Mouse (Mus musculus) forebrain, embryonic 13.5 days (tissue): ENCODE measurements at regions not wholly inside any gene's neighbourhood (a gene's known extent, or its start where the extent isn't known, plus 50 kb on each side); places are given as distances from the start of the nearest gene placed in this dataset.

Experiments used
- ATAC-seq: fragments of 200-750 bp; cut with Nextera tagmentation; 2 replicates; pipeline ENCODE4 v1.8.0; 2017
- H3K27ac ChIP-seq: fragments of 300-500 bp; sonication (generic); 2 replicates; pipeline ENCODE4 v1.5.1; 2015; ENCODE audit warnings: inconsistent platforms, mild to moderate bottlenecking, moderate library complexity
- H3K27me3 ChIP-seq: fragments of 300-500 bp; sonication (generic); 2 replicates; pipeline ENCODE4 v1.6.1; 2015; ENCODE audit warnings: mild to moderate bottlenecking, inconsistent platforms
- H3K36me3 ChIP-seq: fragments of 300-500 bp; sonication (generic); 2 replicates; pipeline ENCODE4 v1.6.1; 2015; ENCODE audit warnings: mild to moderate bottlenecking, inconsistent platforms; ENCODE audit not compliant: poor library complexity, severe bottlenecking
- H3K4me1 ChIP-seq: fragments of 300-500 bp; sonication (generic); 2 replicates; pipeline ENCODE4 v1.6.1; 2015; ENCODE audit warnings: inconsistent platforms
- H3K4me2 ChIP-seq: fragments of 300-500 bp; sonication (generic); 2 replicates; pipeline ENCODE4 v1.6.1; 2015; ENCODE audit warnings: inconsistent platforms, mild to moderate bottlenecking, moderate library complexity
- H3K4me3 ChIP-seq: fragments of 300-500 bp; sonication (generic); 2 replicates; pipeline ENCODE4 v1.5.1; 2015; ENCODE audit warnings: mild to moderate bottlenecking, inconsistent platforms
- H3K9ac ChIP-seq: fragments of 300-500 bp; sonication (generic); 2 replicates; pipeline ENCODE4 v1.6.1; 2015; ENCODE audit warnings: mild to moderate bottlenecking, inconsistent platforms
- H3K9me3 ChIP-seq: fragments of 300-500 bp; sonication (generic); replicated peaks from 2 replicates; pipeline ENCODE4 v1.6.1; 2016; ENCODE audit warnings: inconsistent platforms
- WGBS: fragments of 180-500 bp; shearing (Covaris S2); methylation state at CpG from one replicate; pipeline ENCODE4 v1.1.7; 2015; 5-methylcytosine and 5-hydroxymethylcytosine counted together

DNA sequence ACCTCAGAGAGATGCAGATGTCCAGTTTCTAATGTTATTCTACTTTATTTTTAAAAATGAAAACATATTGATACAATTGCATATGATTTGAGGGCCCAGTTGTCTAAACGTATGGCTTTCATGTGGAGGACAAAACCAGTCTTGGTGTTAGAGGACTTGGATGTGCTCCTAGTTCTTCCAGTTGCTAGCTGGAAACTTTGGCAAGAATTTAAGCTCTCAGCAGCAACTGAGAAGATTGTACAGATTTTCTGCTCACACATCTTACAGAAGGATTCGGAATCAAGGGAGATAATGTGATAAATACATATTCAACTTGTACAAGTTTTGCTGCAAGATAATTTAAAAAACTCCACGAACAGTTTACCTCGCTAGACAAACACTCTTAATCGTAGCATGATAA, 105.6 kb upstream of the Myocd start:
- no peak overlapping the region for H3K4me3 ChIP-seq
- H3K27me3 ChIP-seq: no peaks in the 10 kb centered on the region
- no peaks in the 10 kb centered on the region for H3K4me1 ChIP-seq
- no peak overlapping the region for H3K4me2 ChIP-seq
- 90% methylated on average over 5 of the region's 5 CpGs for WGBS
- H3K9me3 ChIP-seq: no peaks in the 10 kb centered on the region
- H3K36me3 ChIP-seq: no peaks in the 10 kb centered on the region
- no peak overlapping the region for H3K27ac ChIP-seq
- H3K9ac ChIP-seq: no peak overlapping the region
- ATAC-seq: no peak

DNA sequence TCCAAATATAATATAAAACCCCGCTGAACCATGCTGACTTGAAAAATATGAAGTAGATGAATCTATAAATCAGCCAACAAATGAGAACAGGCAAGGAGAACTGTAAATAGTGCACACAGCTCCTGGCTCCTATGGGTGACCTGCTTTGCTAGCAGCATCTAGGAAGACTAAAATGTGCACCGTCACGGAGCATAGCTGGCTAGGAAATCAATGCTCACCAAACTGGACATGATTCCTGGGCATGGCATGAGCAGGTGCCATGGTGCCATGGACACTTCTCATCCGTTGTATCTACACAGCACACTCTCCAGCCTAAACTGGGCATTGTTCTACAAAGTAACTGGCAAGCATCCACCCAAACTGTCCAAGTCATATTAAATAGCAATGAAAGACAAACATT, 103.3 kb upstream of the Myocd start:
- no peaks in the 10 kb centered on the region for H3K9me3 ChIP-seq
- no peaks in the 10 kb centered on the region for H3K27me3 ChIP-seq
- no peak overlapping the region for H3K27ac ChIP-seq
- ATAC-seq: no peak
- H3K4me1 ChIP-seq: no peaks in the 10 kb centered on the region
- 92% methylated on average over 4 of the region's 4 CpGs for WGBS
- H3K4me3 ChIP-seq: no peak overlapping the region
- no peak overlapping the region for H3K4me2 ChIP-seq
- H3K36me3 ChIP-seq: no peaks in the 10 kb centered on the region
- no peak overlapping the region for H3K9ac ChIP-seq

DNA sequence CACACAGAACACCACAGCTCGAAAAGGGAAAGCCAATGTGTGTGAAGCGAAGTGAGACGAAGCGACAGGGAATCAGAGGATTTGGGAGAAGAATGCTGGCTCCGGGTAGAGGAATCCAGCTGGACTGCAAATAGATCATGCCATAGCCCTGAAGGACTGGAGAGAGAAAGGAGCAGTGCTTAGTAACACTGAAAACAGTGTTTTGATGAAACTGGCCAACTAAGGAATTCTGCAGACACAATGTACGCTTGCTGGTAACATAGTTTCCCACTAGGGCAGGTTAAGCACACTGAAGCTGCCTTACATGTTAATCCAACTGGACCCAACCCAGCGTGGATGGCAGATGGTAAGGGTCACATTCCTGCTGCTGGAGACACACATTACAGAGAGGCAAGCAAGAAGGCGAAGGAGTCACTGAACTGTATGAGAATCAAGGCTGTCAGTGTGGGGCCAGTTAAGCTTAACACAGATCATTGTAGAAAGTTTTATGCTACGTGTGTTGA, 102.6 kb upstream of the Myocd start:
- Histone ChIP-seq H3K4me2 (no peak overlapping the region), H3K27ac (no peak overlapping the region), H3K9ac (no peak overlapping the region), H3K27me3 (no peaks in the 10 kb centered on the region), H3K36me3 (no peaks in the 10 kb centered on the region), H3K9me3 (no peaks in the 10 kb centered on the region), H3K4me3 (no peak overlapping the region), H3K4me1 (no peaks in the 10 kb centered on the region)
- 71% methylated on average over 9 of the region's 9 CpGs for WGBS
- no peak for ATAC-seq

DNA sequence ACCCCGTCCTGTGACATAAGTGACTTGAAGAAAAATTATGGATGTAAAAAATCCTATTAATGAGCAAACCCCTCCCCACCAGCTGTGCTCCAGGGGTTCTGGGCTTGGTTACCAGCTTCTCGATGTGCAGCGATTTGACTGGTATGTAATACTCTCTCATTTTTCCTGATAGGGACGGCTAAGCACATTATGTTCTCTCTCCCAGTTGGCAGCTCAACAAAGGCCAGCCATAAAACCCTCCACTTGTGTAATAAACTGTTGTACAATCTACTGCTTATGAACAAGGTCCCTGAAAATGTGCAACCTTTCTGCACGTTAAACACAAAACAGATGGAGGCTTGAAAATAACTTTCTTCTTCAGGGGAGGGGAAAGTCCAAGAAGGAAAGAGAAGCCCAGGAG, 98.0 kb upstream of the Myocd start:
- Histone ChIP-seq H3K36me3 (no peaks in the 10 kb centered on the region), H3K4me2 (no peak overlapping the region), H3K4me3 (no peak overlapping the region), H3K4me1 (no peaks in the 10 kb centered on the region), H3K9ac (no peak overlapping the region), H3K27ac (no peak overlapping the region), H3K27me3 (no peaks in the 10 kb centered on the region), H3K9me3 (no peaks in the 10 kb centered on the region)
- ATAC-seq: no peak
- 73% methylated on average over 5 of the region's 5 CpGs for WGBS

DNA sequence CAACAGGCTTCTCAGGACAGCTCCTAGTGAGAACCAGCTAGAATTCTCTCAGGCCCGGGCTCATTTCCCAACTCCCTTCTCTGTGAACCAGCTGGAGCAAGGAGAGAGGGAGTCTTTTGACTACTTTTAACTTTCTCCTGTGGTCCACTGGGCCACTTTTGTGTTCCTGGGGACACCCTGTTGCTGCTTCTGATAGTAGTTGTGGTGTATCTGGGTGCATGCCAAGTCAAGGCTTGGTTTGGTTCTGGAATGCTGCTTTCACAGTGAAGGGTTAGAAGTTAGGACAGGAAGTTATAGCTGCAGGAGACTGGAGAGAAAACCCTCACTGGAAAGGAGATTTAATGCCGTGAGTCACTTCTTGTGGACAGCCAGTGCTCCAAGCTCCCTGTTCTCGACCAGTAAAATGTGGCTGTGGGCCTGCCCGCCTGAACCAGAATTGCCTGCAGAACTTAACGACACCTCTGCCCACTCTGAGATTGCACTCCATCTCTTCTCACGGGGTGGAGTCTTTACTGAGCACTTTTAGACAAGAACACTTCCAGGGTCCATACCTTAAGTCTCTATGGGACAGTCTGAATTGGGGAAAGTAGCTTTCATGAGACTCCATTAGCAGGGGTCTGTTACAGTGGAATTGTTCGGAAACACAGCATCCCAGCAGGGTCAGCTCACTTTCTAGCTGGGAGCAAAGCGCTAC, 97.0 kb upstream of the Myocd start:
- H3K27me3 ChIP-seq: no peaks in the 10 kb centered on the region
- ATAC-seq: no peak
- no peak overlapping the region for H3K9ac ChIP-seq
- H3K4me3 ChIP-seq: no peak overlapping the region
- 81% methylated on average over 8 of the region's 8 CpGs for WGBS
- H3K4me2 ChIP-seq: no peak overlapping the region
- no peaks in the 10 kb centered on the region for H3K4me1 ChIP-seq
- H3K27ac ChIP-seq: no peak overlapping the region
- H3K36me3 ChIP-seq: no peaks in the 10 kb centered on the region
- H3K9me3 ChIP-seq: no peaks in the 10 kb centered on the region

DNA sequence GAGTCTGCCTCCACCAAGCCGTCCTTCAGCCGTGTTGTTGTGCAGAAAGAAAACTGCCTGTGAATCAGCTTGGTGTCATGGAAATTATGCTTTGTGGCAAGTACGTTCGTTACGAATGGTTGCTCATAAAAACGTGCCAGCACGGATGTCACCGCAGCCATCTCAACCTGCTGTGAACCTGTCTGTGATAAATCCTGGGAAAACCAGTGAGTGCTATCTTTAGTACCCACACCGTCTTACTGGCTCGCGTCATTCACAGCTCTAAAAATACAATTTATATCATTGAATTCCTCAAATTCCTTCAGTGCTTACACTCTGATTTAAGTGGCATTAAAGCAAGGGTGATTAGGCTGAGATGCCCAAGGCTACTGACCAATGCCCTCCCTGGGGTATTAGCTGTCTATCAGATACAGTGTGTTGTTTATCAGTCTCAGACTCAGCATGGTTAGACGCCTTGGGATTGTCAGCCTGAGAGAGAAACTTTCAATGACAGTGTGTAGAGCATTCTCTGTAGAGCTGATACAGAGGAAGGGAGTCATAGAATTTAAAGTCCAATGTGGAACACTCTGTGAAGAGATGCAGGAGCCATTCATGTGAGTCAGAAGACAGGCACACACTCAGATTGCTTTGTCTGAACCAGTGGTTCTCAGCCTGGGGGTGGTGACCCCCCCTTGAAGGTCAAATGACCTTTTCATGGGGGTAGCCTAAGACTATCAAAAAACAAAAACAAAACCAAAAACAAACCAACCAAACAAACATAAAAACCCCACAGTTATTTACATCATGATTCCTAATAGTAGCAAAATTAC, 96.2 kb upstream of the Myocd start:
- Histone ChIP-seq H3K27ac (no peak overlapping the region), H3K9me3 (no peaks in the 10 kb centered on the region), H3K9ac (no peak overlapping the region), H3K4me3 (no peak overlapping the region), H3K4me1 (no peaks in the 10 kb centered on the region), H3K36me3 (no peaks in the 10 kb centered on the region), H3K4me2 (no peak overlapping the region), H3K27me3 (no peaks in the 10 kb centered on the region)
- WGBS: 65% methylated on average over 12 of the region's 12 CpGs
- ATAC-seq: no peak

DNA sequence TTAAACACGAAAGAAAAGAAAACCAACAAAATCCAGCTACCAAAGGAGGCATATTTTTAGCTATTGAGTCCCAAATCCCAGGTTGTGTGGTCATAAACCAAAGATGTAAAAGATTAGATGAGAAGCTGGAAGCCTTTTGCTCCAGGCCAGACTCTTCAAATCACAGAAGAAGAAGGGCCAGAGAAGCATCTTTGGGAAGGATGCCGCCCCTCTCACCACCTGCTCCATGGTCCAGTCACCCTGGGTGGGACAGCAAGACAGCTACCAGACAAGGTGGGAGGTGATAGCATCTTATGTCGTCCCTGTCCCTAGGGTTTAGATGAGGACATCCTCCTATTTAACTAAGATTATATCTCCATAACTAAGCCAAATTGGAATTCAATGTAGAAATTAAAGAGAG, 95.1 kb upstream of the Myocd start:
- no peaks in the 10 kb centered on the region for H3K27me3 ChIP-seq
- no peak overlapping the region for H3K9ac ChIP-seq
- H3K4me1 ChIP-seq: no peaks in the 10 kb centered on the region
- no peak overlapping the region for H3K4me2 ChIP-seq
- no peaks in the 10 kb centered on the region for H3K9me3 ChIP-seq
- 84% methylated on average over 3 of the region's 3 CpGs for WGBS
- H3K4me3 ChIP-seq: no peak overlapping the region
- no peak for ATAC-seq
- H3K27ac ChIP-seq: no peak overlapping the region
- no peaks in the 10 kb centered on the region for H3K36me3 ChIP-seq

DNA sequence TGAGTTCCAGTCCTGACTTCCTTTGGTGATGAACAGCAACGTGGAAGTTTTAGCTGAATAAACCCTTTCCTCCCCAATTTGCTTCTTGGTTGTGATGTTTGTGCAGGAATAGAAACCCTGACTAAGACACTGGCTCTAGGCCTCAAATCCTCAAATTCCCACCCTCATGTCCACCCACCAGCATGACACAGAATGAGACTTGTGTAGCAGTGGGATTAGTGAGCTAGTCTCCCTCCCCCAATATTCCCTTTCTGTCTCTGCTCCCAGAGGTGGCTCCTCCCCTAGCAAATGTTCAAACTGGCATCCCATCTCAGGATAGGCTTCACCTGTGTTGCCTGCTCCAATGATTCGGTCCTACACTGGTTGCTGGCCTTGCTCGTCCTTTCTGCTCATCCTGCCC, 94.1 kb upstream of the Myocd start:
- WGBS: 86% methylated on average over 3 of the region's 3 CpGs
- H3K27me3 ChIP-seq: no peaks in the 10 kb centered on the region
- H3K27ac ChIP-seq: no peak overlapping the region
- H3K4me2 ChIP-seq: no peak overlapping the region
- H3K9ac ChIP-seq: no peak overlapping the region
- H3K36me3 ChIP-seq: no peaks in the 10 kb centered on the region
- ATAC-seq: no peak
- no peak overlapping the region for H3K4me3 ChIP-seq
- no peaks in the 10 kb centered on the region for H3K4me1 ChIP-seq
- no peaks in the 10 kb centered on the region for H3K9me3 ChIP-seq

DNA sequence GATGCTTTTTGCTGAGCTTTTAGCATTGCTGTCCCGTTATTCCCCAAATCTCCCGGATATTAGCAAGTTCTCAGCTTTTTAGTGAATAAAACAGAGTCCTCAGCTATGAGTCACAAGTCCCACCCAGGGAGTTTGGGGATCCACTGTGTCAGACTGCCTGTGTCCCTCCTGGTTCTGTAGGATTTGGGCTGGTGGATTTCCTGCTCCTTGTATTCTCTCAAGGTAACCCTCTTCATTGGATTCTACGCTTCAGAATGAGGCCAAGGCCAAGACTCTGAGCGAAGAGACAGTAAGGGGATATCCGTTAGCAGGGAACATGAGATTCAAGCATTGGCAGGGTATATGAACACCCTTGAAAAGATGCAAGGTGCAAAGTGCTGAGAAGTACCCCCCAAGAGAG, 90.9 kb upstream of the Myocd start:
- WGBS: 93% methylated on average over 5 of the region's 5 CpGs

DNA sequence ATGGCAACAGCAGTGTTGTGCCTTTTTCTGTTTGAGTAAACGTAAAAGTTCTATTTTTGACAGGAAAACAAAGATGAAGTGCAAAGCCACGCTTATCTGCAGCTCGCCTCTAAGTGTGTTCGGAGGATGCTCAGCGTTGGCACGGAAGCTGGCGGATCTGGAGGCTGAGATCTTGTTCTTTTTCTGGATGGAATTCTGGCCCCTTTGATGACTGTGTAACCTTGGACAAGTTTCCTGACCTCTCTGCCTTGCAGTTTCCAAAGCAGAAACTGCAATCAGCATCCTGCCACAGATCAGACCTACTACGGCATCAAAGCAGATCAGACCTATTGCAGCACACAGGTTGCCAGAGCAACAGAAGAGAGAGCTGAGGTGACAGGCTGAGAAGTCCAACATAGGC, 89.1 kb upstream of the Myocd start:
- no peak overlapping the region for H3K9ac ChIP-seq
- H3K4me1 ChIP-seq: peaks cover 4% of the 10 kb centered on the region; the same call in 1 of the 2 replicates
- H3K27me3 ChIP-seq: no peaks in the 10 kb centered on the region
- no peak overlapping the region for H3K27ac ChIP-seq
- ATAC-seq: no peak
- no peak overlapping the region for H3K4me3 ChIP-seq
- no peak overlapping the region for H3K4me2 ChIP-seq
- H3K9me3 ChIP-seq: no peaks in the 10 kb centered on the region
- H3K36me3 ChIP-seq: no peaks in the 10 kb centered on the region
- 80% methylated on average over 8 of the region's 8 CpGs for WGBS

More for the DNA sequence above, 90.9 kb upstream of the Myocd start:
- no peaks in the 10 kb centered on the region for H3K9me3 ChIP-seq
- H3K9ac ChIP-seq: no peak overlapping the region
- no peaks in the 10 kb centered on the region for H3K36me3 ChIP-seq
- H3K4me1 ChIP-seq: no peaks in the 10 kb centered on the region
- no peak overlapping the region for H3K4me3 ChIP-seq
- H3K27ac ChIP-seq: no peak overlapping the region
- no peak overlapping the region for H3K4me2 ChIP-seq
- H3K27me3 ChIP-seq: no peaks in the 10 kb centered on the region
- no peak for ATAC-seq

DNA sequence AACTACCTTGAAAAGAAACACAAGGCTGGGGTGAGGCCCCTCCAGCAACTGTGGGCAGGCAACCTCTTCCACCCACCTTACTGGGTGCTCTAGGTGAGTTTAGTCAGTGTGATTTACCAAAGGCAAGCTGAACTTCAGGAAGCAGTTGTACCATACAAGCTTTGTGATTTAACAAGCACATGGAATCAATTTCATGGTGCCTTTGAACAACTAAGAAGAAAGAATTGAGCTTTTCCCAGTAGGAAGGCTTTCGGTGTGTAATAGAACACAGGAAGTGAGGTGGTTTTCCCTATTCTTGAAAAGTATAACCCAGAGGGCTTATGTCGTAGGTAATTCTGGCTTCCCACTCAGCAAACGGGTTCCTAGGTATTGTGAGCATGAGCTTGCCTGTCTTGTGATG, 82.7 kb upstream of the Myocd start:
- Histone ChIP-seq H3K4me3 (no peak overlapping the region), H3K9ac (no peak overlapping the region), H3K27ac (no peak overlapping the region), H3K9me3 (no peaks in the 10 kb centered on the region), H3K27me3 (no peaks in the 10 kb centered on the region), H3K36me3 (no peaks in the 10 kb centered on the region), H3K4me2 (no peak overlapping the region), H3K4me1 (peaks cover 4% of the 10 kb centered on the region; the same call in 1 of the 2 replicates)
- 74% methylated on average over 3 of the region's 3 CpGs for WGBS
- ATAC-seq: no peak

DNA sequence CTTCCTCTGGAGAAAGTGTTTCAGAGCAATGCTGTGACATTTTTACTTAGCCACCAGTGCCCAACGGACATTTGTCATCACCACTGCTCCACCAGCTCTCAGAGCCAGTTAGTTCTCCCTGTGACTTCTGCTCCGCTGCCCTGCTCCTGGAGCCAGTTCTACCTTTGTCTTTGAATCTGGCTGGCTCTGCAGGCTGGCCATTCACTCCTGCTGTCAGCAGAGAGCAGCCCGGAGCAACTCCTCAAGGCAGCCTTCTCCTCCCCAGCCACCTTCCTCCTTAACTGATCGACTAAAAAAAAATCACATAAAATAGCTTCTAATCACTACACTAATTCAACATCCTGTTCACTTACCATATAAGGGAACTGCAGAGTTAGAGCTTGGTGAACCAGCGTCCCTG, 79.2 kb upstream of the Myocd start:
- H3K4me3 ChIP-seq: no peak overlapping the region

More for the DNA sequence above, 79.2 kb upstream of the Myocd start:
- H3K4me2 ChIP-seq: no peak overlapping the region
- H3K4me1 ChIP-seq: no peaks in the 10 kb centered on the region
- H3K27ac ChIP-seq: no peak overlapping the region
- ATAC-seq: no peak
- H3K27me3 ChIP-seq: no peaks in the 10 kb centered on the region
- no peak overlapping the region for H3K9ac ChIP-seq
- no peaks in the 10 kb centered on the region for H3K36me3 ChIP-seq
- H3K9me3 ChIP-seq: no peaks in the 10 kb centered on the region
- WGBS: 53% methylated on average over 5 of the region's 5 CpGs
